Mouse (Mus musculus) limb, embryonic 15.5 days (tissue): Measurements from ENCODE around the gene Rce1. TPM values are rescaled to one million over a fixed set of nuclear protein-coding genes. Genes with fewer than 3 reads are reported as not detected.
A peak's percentile ranks its signal among the peaks of the same experiment; 100 is the strongest.

Experiments used
- ATAC-seq: fragments of 200-750 bp; cut with Nextera tagmentation; 2 replicates; pipeline ENCODE4 v1.8.0; 2017; ENCODE audit warnings: low read depth, moderate TSS enrichment; ENCODE audit not compliant: insufficient number of reproducible peaks, low FRiP score, low TSS enrichment
- H3K27ac ChIP-seq: fragments of 300-500 bp; sonication (generic); 2 replicates; pipeline ENCODE4 v1.5.1; 2015; ENCODE audit warnings: moderate library complexity, mild to moderate bottlenecking, inconsistent platforms
- H3K27me3 ChIP-seq: fragments of 300-500 bp; sonication (generic); 2 replicates; pipeline ENCODE4 v1.6.1; 2015; ENCODE audit warnings: inconsistent platforms
- H3K36me3 ChIP-seq: fragments of 300-500 bp; sonication (generic); 2 replicates; pipeline ENCODE4 v1.6.1; 2015; ENCODE audit warnings: inconsistent platforms
- H3K4me1 ChIP-seq: fragments of 300-500 bp; sonication (generic); 2 replicates; pipeline ENCODE4 v1.6.1; 2015; ENCODE audit warnings: inconsistent platforms
- H3K4me2 ChIP-seq: fragments of 300-500 bp; sonication (generic); 2 replicates; pipeline ENCODE4 v1.6.1; 2015; ENCODE audit warnings: mild to moderate bottlenecking, inconsistent platforms
- H3K4me3 ChIP-seq: fragments of 300-500 bp; sonication (generic); 2 replicates; pipeline ENCODE4 v1.5.1; 2015; ENCODE audit warnings: mild to moderate bottlenecking, inconsistent platforms
- H3K9ac ChIP-seq: fragments of 300-500 bp; sonication (generic); 2 replicates; pipeline ENCODE4 v1.6.1; 2015; ENCODE audit warnings: inconsistent platforms
- H3K9me3 ChIP-seq: fragments of 300-500 bp; sonication (generic); 2 replicates; pipeline ENCODE4 v1.6.1; 2016; ENCODE audit warnings: inconsistent platforms
- WGBS: fragments of 180-500 bp; shearing (Covaris S2); methylation state at CpG from one replicate; pipeline ENCODE4 v1.1.7; 2015; 5-methylcytosine and 5-hydroxymethylcytosine counted together
- polyA plus RNA-seq: library from polyadenylated mRNA; unstranded; fragments of >200 nt; fragmentation: Nextera tagmentation; extraction: Ambion mirVana; gene quantifications from 2 replicates; pipeline ENCODE4 v1.2.1, GENCODE M21; 2015

Gene Rce1
- polyA plus RNA-seq, 1 experiment from 2014 or later: 64.8 TPM

DNA sequence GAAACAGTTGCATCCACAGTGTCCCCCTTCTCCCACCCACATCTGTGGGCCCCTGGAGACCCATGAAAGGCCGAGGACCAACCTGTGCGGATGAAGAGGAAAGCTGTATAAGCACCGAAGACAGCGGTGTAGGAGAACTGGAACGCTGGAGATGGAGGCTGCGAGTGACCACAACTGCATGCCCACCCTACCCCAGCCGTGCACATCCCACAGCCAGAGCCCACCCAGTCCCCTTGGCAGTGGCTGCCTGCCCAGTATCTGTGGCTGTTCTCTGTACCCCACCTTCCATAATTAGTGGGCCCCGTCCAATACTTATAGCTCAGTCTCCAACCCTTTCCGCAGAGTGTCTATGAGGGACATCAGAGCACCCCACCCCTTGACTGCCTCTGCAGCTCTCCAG, 2.0 kb downstream of the Rce1 start:
- H3K9ac ChIP-seq: no peak overlapping the region
- 92% methylated on average over 9 of the region's 9 CpGs for WGBS
- H3K27ac ChIP-seq: no peak overlapping the region
- H3K36me3 ChIP-seq: peaks cover 36% of the 10 kb centered on the region
- no peaks in the 10 kb centered on the region for H3K27me3 ChIP-seq
- no peak overlapping the region for H3K4me3 ChIP-seq
- H3K4me1 ChIP-seq: peaks cover 28% of the 10 kb centered on the region
- no peak overlapping the region for H3K4me2 ChIP-seq
- no peak for ATAC-seq
- no peaks in the 10 kb centered on the region for H3K9me3 ChIP-seq

GRCm38 (mm10) chr19:4622780-4623179, 2.7 kb downstream of the Rce1 start:
- no peaks in the 10 kb centered on the region for H3K9me3 ChIP-seq
- H3K27me3 ChIP-seq: no peaks in the 10 kb centered on the region
- WGBS: 80% methylated on average over 5 of the region's 5 CpGs
- peaks cover 31% of the 10 kb centered on the region for H3K4me1 ChIP-seq
- no peak overlapping the region for H3K27ac ChIP-seq
- no peak overlapping the region for H3K9ac ChIP-seq
- no peak for ATAC-seq
- H3K36me3 ChIP-seq: peaks cover 36% of the 10 kb centered on the region
- H3K4me3 ChIP-seq: no peak overlapping the region
- H3K4me2 ChIP-seq: no peak overlapping the region

DNA sequence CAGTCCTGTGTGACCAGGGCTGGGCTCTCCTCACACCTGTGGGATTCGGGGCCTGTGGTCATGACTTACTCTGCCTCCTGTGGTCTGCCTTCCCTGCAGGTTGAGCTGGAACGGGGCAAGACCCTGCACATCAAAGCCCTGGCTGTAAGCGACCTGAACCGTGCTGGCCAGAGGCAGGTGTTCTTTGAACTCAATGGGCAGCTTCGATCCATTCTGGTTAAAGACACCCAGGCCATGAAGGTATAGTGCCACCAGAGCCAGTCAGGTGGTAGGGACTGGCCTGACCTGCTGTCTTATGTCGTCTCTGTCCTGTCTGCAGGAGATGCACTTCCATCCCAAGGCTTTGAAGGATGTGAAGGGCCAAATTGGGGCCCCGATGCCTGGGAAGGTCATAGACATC, 4.7 kb downstream of the Rce1 start:
- ATAC-seq: no peak
- no peak overlapping the region for H3K27ac ChIP-seq
- no peaks in the 10 kb centered on the region for H3K27me3 ChIP-seq
- H3K4me1 ChIP-seq: peaks cover 28% of the 10 kb centered on the region
- H3K4me3 ChIP-seq: no peak overlapping the region
- H3K9me3 ChIP-seq: no peaks in the 10 kb centered on the region
- H3K4me2 ChIP-seq: no peak overlapping the region
- H3K36me3 ChIP-seq: peaks cover 36% of the 10 kb centered on the region
- H3K9ac ChIP-seq: no peak overlapping the region
- 84% methylated on average over 7 of the region's 7 CpGs for WGBS

- H3K9me3 ChIP-seq: no peaks in the 10 kb centered on the region
- no peak overlapping the region for H3K4me2 ChIP-seq
- H3K27me3 ChIP-seq: no peaks in the 10 kb centered on the region
- WGBS: 69% methylated on average over 10 of the region's 10 CpGs
- H3K36me3 ChIP-seq: peaks cover 36% of the 10 kb centered on the region
- no peak overlapping the region for H3K27ac ChIP-seq
- peaks cover 26% of the 10 kb centered on the region for H3K4me1 ChIP-seq
- H3K4me3 ChIP-seq: no peak overlapping the region
- H3K9ac ChIP-seq: no peak overlapping the region
- no peak for ATAC-seq
Observed at GRCm38 (mm10) chr19:4619461-4619860, 6.0 kb downstream of the Rce1 start.

- Histone ChIP-seq H3K9me3 (no peaks in the 10 kb centered on the region), H3K36me3 (peaks cover 36% of the 10 kb centered on the region), H3K4me3 (no peak overlapping the region), H3K27me3 (no peaks in the 10 kb centered on the region), H3K9ac (no peak overlapping the region), H3K4me2 (no peak overlapping the region; the same call in 1 of the 2 replicates), H3K27ac (no peak overlapping the region), H3K4me1 (peaks cover 31% of the 10 kb centered on the region)
- no peak for ATAC-seq
- 38% methylated on average over 18 of the region's 18 CpGs for WGBS
Observed at GRCm38 (mm10) chr19:4618183-4618582, 7.3 kb downstream of the Rce1 start.

DNA sequence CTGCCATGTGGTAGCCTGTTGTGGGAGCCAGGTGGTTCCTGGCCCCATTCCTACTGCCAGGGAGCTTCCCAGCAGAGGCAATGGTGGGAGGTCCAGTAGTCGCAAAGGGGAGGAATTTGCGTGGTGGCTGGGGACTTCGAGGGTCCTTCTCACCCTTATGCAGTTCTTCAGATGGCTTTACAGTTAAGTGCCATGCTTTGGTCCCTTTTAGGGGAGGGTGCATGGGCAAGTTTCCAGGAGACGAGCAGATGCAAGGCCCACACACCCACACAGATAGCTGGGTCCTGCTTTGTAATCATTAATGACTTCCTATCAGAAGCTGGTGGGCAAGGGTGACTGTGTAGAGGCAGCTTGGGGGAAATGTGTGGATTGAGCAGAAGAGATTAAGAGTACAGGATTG, 8.9 kb downstream of the Rce1 start:
- no peak overlapping the region for H3K9ac ChIP-seq
- H3K4me2 ChIP-seq: no peak overlapping the region
- peak overlapping the region; percentile 91; the same call in 1 of the 2 replicates for H3K27ac ChIP-seq
- H3K4me3 ChIP-seq: no peak overlapping the region
- peaks cover 37% of the 10 kb centered on the region for H3K36me3 ChIP-seq
- 33% methylated on average over 4 of the region's 4 CpGs for WGBS
- no peaks in the 10 kb centered on the region for H3K27me3 ChIP-seq
- H3K9me3 ChIP-seq: no peaks in the 10 kb centered on the region
- no peak for ATAC-seq
- H3K4me1 ChIP-seq: peaks cover 43% of the 10 kb centered on the region

- WGBS: under 1% methylated on average over 82 of the region's 87 CpGs
- Histone ChIP-seq H3K27me3 (no peaks in the 10 kb centered on the region), H3K36me3 (peaks cover 35% of the 10 kb centered on the region), H3K4me2 (peak within 1 kb of the TSS; percentile 83), H3K4me1 (peaks cover 43% of the 10 kb centered on the region), H3K27ac (peak within 1 kb of the TSS; percentile 91), H3K9ac (peak within 1 kb of the TSS; percentile 91), H3K9me3 (no peaks in the 10 kb centered on the region), H3K4me3 (peak within 1 kb of the TSS; percentile 92)
- ATAC-seq: peak; percentile 90
Observed at GRCm38 (mm10) chr19:4615151-4616093, 10.0 kb downstream of the Rce1 start, which contains the start of gene Lrfn4. Gene Lrfn4, minus strand, starts transcription at chr19:4615667.

DNA sequence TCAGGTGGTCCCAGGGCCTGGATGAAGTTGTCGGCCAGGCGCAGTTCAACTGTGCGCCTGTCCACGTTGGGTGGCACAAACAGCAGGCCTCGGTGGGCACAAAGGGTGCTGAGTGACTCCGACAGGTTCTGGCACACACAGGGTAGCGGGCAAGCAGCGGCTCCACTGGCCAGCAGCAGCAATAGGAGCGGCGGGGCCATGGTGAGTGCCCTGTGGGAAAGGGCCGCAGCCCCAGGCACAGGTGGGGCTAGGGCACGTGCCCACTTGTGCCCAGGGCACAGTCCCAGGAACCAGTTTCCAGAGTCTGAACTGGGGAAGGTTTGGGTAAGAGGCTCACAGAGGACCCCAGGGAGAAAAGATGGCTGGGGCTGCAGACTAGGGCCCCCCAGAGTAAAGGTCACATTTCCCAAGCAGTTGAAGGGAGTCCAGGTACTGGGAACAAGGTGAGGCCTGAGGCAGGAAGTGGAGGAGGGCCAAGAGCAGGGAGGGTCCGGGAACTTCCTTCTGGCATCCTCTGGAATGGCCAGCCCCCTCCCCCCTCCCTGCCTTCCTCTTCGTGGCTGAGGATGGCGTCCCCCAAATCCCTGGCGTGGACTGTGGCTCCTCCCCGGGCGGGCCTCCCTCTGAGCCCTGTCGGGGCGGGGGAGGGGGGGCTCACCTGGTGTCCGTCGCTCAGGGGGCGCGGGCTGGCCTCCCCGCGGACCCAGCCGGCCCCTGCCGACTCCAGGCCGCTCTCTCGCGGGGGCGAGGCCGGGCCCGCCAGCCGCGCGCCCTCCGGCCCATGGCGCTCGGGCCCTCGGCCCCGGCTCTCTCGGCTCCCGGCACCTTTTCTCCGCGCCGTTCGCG, 10.9 kb downstream of the Rce1 start:
- peak overlapping the region; percentile 92 for H3K4me3 ChIP-seq
- H3K27ac ChIP-seq: peak overlapping the region; percentile 91
- no peak for ATAC-seq
- peak overlapping the region; percentile 91 for H3K9ac ChIP-seq
- no peaks in the 10 kb centered on the region for H3K27me3 ChIP-seq
- H3K36me3 ChIP-seq: peaks cover 33% of the 10 kb centered on the region
- H3K4me2 ChIP-seq: peak overlapping the region; percentile 83
- H3K4me1 ChIP-seq: peaks cover 43% of the 10 kb centered on the region
- H3K9me3 ChIP-seq: no peaks in the 10 kb centered on the region
- WGBS: 18% methylated on average over 41 of the region's 49 CpGs

GRCm38 (mm10) chr19:4613464-4614304, 11.8 kb downstream of the Rce1 start:
- H3K4me1 ChIP-seq: peaks cover 43% of the 10 kb centered on the region
- peak overlapping the region; percentile 92 for H3K4me3 ChIP-seq
- WGBS: 86% methylated on average over 33 of the region's 33 CpGs
- H3K27me3 ChIP-seq: no peaks in the 10 kb centered on the region
- peak overlapping the region; percentile 91; the same call in 1 of the 2 replicates for H3K27ac ChIP-seq
- ATAC-seq: no peak
- H3K36me3 ChIP-seq: peaks cover 33% of the 10 kb centered on the region
- no peaks in the 10 kb centered on the region for H3K9me3 ChIP-seq
- H3K4me2 ChIP-seq: peak overlapping the region; percentile 83; the same call in 1 of the 2 replicates
- H3K9ac ChIP-seq: 0 out of 2 replicates have a peak overlapping the region, but pooled peaks have one; percentile 7

- H3K9me3 ChIP-seq: no peaks in the 10 kb centered on the region
- H3K4me3 ChIP-seq: no peak overlapping the region
- H3K27me3 ChIP-seq: no peaks in the 10 kb centered on the region
- peaks cover 39% of the 10 kb centered on the region for H3K4me1 ChIP-seq
- no peak overlapping the region for H3K9ac ChIP-seq
- H3K36me3 ChIP-seq: peaks cover 33% of the 10 kb centered on the region
- H3K27ac ChIP-seq: no peak overlapping the region
- no peak for ATAC-seq
- H3K4me2 ChIP-seq: no peak overlapping the region
- WGBS: 85% methylated on average over 19 of the region's 19 CpGs
Observed at GRCm38 (mm10) chr19:4612181-4612961, 13.1 kb downstream of the Rce1 start.
